Mouse (Mus musculus) kidney, embryonic 15.5 days (tissue): ENCODE measurements around the gene Cnksr1. TPM values are rescaled to one million over a fixed set of nuclear protein-coding genes. Genes with fewer than 3 reads are reported as not detected.

Experiments used
- ATAC-seq: fragments of 200-750 bp; cut with Nextera tagmentation; replicated peaks from 2 replicates; pipeline ENCODE4 v1.8.0; 2017; ENCODE audit warnings: moderate TSS enrichment; ENCODE audit not compliant: low FRiP score
- H3K27ac ChIP-seq: fragments of 300-500 bp; sonication (generic); 2 replicates; pipeline ENCODE4 v1.5.1; 2015; ENCODE audit warnings: mild to moderate bottlenecking, inconsistent platforms
- H3K27me3 ChIP-seq: fragments of 300-500 bp; sonication (generic); 2 replicates; pipeline ENCODE4 v1.6.1; 2015; ENCODE audit warnings: inconsistent platforms
- H3K36me3 ChIP-seq: fragments of 300-500 bp; sonication (generic); 2 replicates; pipeline ENCODE4 v1.6.1; 2015; ENCODE audit warnings: inconsistent platforms
- H3K4me1 ChIP-seq: fragments of 300-500 bp; sonication (generic); 2 replicates; pipeline ENCODE4 v1.6.1; 2015; ENCODE audit warnings: inconsistent platforms
- H3K4me2 ChIP-seq: fragments of 300-500 bp; sonication (generic); 2 replicates; pipeline ENCODE4 v1.6.1; 2015; ENCODE audit warnings: moderate library complexity, mild to moderate bottlenecking, inconsistent platforms
- H3K4me3 ChIP-seq: fragments of 300-500 bp; sonication (generic); replicated peaks from 2 replicates; pipeline ENCODE4 v1.5.1; 2015; ENCODE audit warnings: mild to moderate bottlenecking, inconsistent platforms
- H3K9ac ChIP-seq: fragments of 300-500 bp; sonication (generic); 2 replicates; pipeline ENCODE4 v1.6.1; 2015; ENCODE audit warnings: mild to moderate bottlenecking, inconsistent platforms
- H3K9me3 ChIP-seq: fragments of 300-500 bp; sonication (generic); replicated peaks from 2 replicates; pipeline ENCODE4 v1.6.1; 2016; ENCODE audit warnings: inconsistent platforms
- WGBS: fragments of 180-500 bp; shearing (Covaris S2); methylation state at CpG from one replicate; pipeline ENCODE4 v1.1.7; 2015; ENCODE audit warnings: mixed read lengths; 5-methylcytosine and 5-hydroxymethylcytosine counted together
- polyA plus RNA-seq: library from polyadenylated mRNA; unstranded; fragments of >200 nt; fragmentation: Nextera tagmentation; extraction: Ambion mirVana; gene quantifications from 2 replicates; pipeline ENCODE4 v1.2.1, GENCODE M21; 2015

Gene Cnksr1
- polyA plus RNA-seq, 1 experiment from 2014 or later = 8.3 TPM

DNA sequence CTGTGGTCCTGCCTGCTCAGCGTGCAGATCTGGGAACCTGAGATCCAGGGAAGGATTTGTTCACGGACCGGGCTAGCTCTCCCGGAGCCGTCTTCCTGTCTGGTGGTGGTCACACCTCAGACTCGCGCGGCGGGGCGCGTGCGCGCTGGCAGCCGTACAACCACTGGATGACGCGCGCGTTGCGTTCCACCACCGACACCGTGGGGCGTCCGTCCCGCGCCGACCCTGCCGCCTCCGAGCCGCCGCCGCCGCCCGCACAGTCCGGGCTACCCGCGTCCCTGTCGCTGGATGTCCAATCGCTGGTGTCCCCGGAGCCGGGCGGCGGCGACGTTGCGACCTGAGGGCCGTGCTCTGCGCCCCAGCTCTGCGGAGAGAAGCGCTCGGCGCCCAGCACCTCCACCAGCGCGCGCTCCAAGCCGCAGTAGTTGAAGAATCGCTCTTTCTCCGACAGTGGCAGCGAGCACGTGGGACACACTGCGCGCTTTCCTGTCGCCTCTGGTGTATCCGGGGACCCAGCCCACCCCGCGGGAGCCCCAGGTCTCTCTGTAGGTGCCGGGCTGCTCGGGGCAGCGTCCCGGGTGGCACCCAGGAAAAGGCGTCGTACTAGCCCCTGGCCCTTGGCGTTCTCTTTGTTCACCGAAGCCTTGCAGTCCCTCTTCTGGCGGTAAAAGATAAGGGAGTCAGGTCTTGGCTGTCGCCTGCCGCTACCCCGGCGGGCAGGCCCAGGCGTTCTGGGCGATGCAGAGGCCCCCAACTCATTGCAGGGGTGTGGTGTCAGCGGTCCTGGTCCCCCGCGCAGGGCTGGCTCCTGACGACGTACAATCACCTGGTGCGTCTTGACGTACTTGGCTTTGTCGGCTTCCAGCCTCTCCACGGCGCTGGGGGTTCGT lies 13.3 kb upstream of the Cnksr1 start:
- peaks cover 87% of the 10 kb centered on the region for H3K27me3 ChIP-seq

GRCm38 (mm10) chr4:134250930-134251240 lies 12.7 kb upstream of the Cnksr1 start:
- Histone ChIP-seq H3K27ac (no peak overlapping the region), H3K9me3 (no peaks in the 10 kb centered on the region), H3K4me2 (peak overlapping the region; percentile 86), H3K4me1 (peaks cover 70% of the 10 kb centered on the region), H3K36me3 (no peaks in the 10 kb centered on the region), H3K9ac (peak overlapping the region; percentile 51), H3K4me3 (peak overlapping the region; percentile 47), H3K27me3 (peaks cover 91% of the 10 kb centered on the region)
- ATAC-seq = no peak
- 11% methylated on average over 10 of the region's 10 CpGs for WGBS

More for the DNA sequence above, 13.3 kb upstream of the Cnksr1 start:
- under 1% methylated on average over 90 of the region's 91 CpGs for WGBS
- no peaks in the 10 kb centered on the region for H3K36me3 ChIP-seq
- H3K4me1 ChIP-seq = peaks cover 71% of the 10 kb centered on the region
- H3K4me3 ChIP-seq = peak overlapping the region; percentile 47
- no peak for ATAC-seq
- H3K27ac ChIP-seq = no peak overlapping the region
- H3K4me2 ChIP-seq = peak overlapping the region; percentile 86
- peak overlapping the region; percentile 51 for H3K9ac ChIP-seq
- no peaks in the 10 kb centered on the region for H3K9me3 ChIP-seq

DNA sequence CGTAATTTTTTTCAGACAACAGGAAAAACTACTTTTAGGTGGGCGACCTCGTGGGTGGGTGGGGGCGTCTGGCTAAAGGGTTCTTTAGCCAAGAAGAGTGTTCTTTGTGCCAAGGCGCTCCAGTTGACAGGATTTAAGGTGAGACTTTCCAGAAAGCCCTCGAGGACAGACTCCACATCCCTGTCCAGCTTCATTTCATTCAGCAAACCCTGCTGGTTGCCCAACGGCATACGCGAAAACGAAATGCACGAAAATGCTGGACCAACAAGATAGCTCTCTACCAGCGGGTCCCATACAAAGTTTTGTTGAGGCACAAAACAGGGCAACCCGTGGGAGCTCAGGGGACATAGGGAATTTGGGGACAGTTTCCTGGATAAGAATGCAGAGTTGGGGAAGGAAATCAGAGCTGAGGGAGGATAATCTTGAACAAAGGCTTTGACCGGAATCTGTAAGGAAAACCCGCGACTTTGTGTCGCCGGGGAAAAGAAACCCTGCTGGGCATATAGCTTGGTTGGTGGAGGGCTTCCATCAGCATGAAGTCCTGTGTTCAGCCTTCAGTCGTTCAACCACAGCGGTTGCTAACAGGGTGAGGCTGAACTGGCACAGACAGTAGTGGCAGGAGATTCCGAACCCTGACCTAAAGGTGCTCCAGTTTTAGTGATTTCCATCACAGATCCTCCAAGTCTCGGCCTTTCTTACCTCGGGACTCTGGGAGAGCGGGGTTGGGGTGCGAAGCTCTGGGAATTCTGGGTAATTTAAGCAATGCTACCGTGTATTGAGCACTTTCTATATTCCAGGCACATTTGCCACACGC lies 12.1 kb upstream of the Cnksr1 start:
- no peaks in the 10 kb centered on the region for H3K9me3 ChIP-seq
- H3K4me2 ChIP-seq = peak overlapping the region; percentile 86
- peaks cover 91% of the 10 kb centered on the region for H3K27me3 ChIP-seq
- H3K4me3 ChIP-seq = peak overlapping the region; percentile 47
- no peak overlapping the region for H3K9ac ChIP-seq
- 13% methylated on average over 27 of the region's 27 CpGs for WGBS
- ATAC-seq = no peak
- no peaks in the 10 kb centered on the region for H3K36me3 ChIP-seq
- H3K27ac ChIP-seq = no peak overlapping the region
- H3K4me1 ChIP-seq = peaks cover 70% of the 10 kb centered on the region

DNA sequence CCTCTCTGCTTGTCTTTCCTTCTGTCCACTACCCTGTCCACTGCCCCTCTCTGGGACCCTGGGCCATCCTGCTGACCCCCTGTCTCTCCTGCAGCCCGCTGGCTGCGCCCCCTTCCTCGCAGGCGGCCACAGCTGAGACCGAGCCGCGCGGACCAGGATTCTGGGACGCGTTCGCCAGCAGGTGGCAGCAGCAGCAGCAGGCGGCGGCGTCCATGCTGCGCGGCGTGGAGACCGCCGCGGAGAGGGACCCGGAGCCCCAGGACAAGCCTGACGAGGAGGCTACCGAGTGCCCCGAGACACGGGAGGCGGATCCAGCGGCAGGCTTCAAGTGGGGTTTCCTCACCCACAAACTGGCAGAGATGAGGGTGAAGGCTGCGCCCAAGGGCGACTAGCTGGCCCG lies 11.5 kb upstream of the Cnksr1 start:
- Histone ChIP-seq H3K4me2 (peak overlapping the region; percentile 86), H3K9me3 (no peaks in the 10 kb centered on the region), H3K36me3 (no peaks in the 10 kb centered on the region), H3K27ac (no peak overlapping the region), H3K9ac (no peak overlapping the region), H3K4me1 (peaks cover 67% of the 10 kb centered on the region), H3K4me3 (peak overlapping the region; percentile 47), H3K27me3 (peaks cover 85% of the 10 kb centered on the region)
- WGBS = 1% methylated on average over 30 of the region's 30 CpGs
- ATAC-seq = peak; percentile 25; the same call in 1 of the 2 replicates

GRCm38 (mm10) chr4:134246719-134247258 lies 8.6 kb upstream of the Cnksr1 start, which contains the start of gene Gm30191:
TSS of gene Gm30191 (plus strand) at chr4:134246935.
- H3K9me3 ChIP-seq = no peaks in the 10 kb centered on the region
- no peak for ATAC-seq
- H3K4me3 ChIP-seq = peak within 1 kb of the TSS; percentile 61
- 77% methylated on average over 7 of the region's 7 CpGs for WGBS
- peaks cover 56% of the 10 kb centered on the region for H3K27me3 ChIP-seq
- peaks cover 49% of the 10 kb centered on the region for H3K4me1 ChIP-seq
- no peak within 1 kb of the TSS for H3K27ac ChIP-seq
- H3K36me3 ChIP-seq = peaks cover 7% of the 10 kb centered on the region; the same call in 1 of the 2 replicates
- H3K4me2 ChIP-seq = peak within 1 kb of the TSS; percentile 79
- H3K9ac ChIP-seq = no peak within 1 kb of the TSS

GRCm38 (mm10) chr4:134246256-134246655 lies 8.1 kb upstream of the Cnksr1 start:
- no peak for ATAC-seq
- WGBS = 48% methylated on average over 4 of the region's 4 CpGs
- no peak overlapping the region for H3K27ac ChIP-seq
- 0 out of 2 replicates have a peak overlapping the region, but pooled peaks have one; percentile 79 for H3K4me2 ChIP-seq
- peaks cover 44% of the 10 kb centered on the region for H3K4me1 ChIP-seq
- H3K9me3 ChIP-seq = no peaks in the 10 kb centered on the region
- peak overlapping the region; percentile 61; the same call in 1 of the 2 replicates for H3K4me3 ChIP-seq
- no peak overlapping the region for H3K9ac ChIP-seq
- peaks cover 7% of the 10 kb centered on the region; the same call in 1 of the 2 replicates for H3K36me3 ChIP-seq
- H3K27me3 ChIP-seq = peaks cover 51% of the 10 kb centered on the region

- H3K4me2 ChIP-seq = peak within 1 kb of the TSS; percentile 79
- H3K9me3 ChIP-seq = no peaks in the 10 kb centered on the region
- ATAC-seq = peak; percentile 77
- H3K4me3 ChIP-seq = peak within 1 kb of the TSS; percentile 61
- peaks cover 7% of the 10 kb centered on the region; the same call in 1 of the 2 replicates for H3K36me3 ChIP-seq
- peak within 1 kb of the TSS; percentile 63 for H3K9ac ChIP-seq
- peaks cover 41% of the 10 kb centered on the region for H3K27me3 ChIP-seq
- no peak within 1 kb of the TSS for H3K27ac ChIP-seq
- WGBS = under 1% methylated on average over 60 of the region's 60 CpGs
- peaks cover 34% of the 10 kb centered on the region for H3K4me1 ChIP-seq
Measured at GRCm38 (mm10) chr4:134245148-134245843, 7.1 kb upstream of the Cnksr1 start, which contains the start of gene Zfp593. TSS of gene Zfp593 (minus strand) at chr4:134245592.

DNA sequence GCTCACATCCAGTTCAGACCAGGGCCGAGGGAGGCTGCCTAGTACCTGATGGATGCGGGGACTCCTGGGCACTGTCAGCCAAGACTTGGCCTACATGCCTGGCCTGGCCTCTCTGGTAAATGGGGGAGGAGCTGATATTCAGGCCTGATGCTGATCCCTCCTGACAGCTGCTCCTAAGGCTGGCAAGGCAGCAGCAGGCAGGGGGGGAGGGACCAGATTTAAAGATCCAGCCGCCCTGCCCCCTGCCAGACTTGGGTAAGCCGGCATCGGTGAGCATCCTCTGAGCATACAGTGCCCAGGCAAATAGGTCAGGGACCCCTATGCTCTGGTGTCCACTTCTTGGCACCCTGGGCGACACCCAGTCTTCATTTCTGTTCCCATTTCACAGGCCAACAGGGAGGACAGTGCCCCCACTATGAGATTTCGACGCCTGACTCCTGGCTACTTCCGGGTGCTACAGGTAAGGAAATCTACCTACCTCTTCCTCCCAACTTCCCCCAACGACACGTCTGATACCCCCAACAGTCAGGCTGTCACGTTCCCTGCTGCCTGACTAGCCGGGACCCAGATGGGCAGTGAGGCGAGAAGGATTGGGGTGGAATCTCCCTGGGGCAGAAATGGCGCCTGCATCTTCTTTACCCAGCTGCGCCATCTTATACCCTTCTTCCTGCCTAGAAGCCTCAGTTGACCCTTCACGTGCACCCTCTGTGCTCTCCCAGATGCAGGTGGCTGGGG lies 5.5 kb upstream of the Cnksr1 start, which contains the start of gene E130218I03Rik:
TSS of gene E130218I03Rik (plus strand) at position 147 of the 735 bp plus-strand sequence.
- ATAC-seq = no peak
- H3K4me2 ChIP-seq = peak within 1 kb of the TSS; percentile 79
- peaks cover 7% of the 10 kb centered on the region; the same call in 1 of the 2 replicates for H3K36me3 ChIP-seq
- no peaks in the 10 kb centered on the region for H3K9me3 ChIP-seq
- peaks cover 27% of the 10 kb centered on the region for H3K4me1 ChIP-seq
- 90% methylated on average over 17 of the region's 17 CpGs for WGBS
- H3K9ac ChIP-seq = 0 out of 2 replicates have a peak within 1 kb of the TSS, but pooled peaks have one; percentile 63
- H3K27me3 ChIP-seq = peaks cover 28% of the 10 kb centered on the region
- H3K27ac ChIP-seq = no peak within 1 kb of the TSS
- peak within 1 kb of the TSS; percentile 61 for H3K4me3 ChIP-seq

GRCm38 (mm10) chr4:134238686-134239085 lies 487 bp upstream of the Cnksr1 start:
- peaks cover 12% of the 10 kb centered on the region for H3K27me3 ChIP-seq
- peaks cover 24% of the 10 kb centered on the region for H3K4me1 ChIP-seq
- H3K9ac ChIP-seq = peak overlapping the region; percentile 27; the same call in 1 of the 2 replicates
- H3K9me3 ChIP-seq = no peaks in the 10 kb centered on the region
- peaks cover 4% of the 10 kb centered on the region; the same call in 1 of the 2 replicates for H3K36me3 ChIP-seq
- H3K27ac ChIP-seq = no peak overlapping the region
- H3K4me3 ChIP-seq = peak overlapping the region; percentile 43
- no peak for ATAC-seq
- WGBS = 11% methylated on average over 10 of the region's 10 CpGs
- peak overlapping the region; percentile 64 for H3K4me2 ChIP-seq

DNA sequence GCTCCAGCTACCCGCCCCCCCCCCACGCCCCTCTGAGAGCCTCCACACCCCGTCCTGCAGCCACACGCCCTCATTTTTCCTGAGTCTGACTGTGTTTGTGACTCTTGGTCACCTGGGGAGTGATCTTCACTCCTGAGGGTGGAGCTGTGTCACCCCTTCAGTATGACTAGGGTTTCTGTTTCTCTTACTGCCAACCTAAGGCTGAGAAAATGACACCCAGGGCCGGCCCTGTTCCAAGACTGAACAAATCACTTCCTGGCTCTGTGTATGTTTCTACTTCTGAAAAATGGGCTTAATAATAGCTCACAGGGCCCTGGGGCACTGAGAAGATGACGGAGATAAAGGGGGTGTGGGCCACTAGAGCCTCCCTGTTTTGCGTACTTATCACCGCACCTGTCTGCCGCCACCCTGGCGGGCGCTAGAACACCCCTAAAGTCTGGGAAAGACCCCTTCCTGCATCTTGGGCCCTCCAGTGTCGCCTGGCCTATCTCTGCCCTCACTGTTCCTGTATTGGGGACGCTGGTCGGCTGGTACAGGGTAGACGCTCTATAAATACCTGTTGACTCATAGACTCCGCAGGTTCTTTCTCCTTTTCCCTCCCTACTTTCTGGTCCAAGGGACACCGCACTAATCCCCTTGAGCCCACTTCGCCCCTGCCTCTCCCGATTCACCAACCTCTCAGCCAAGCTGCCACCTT lies 469 bp downstream of the Cnksr1 start:
- Histone ChIP-seq H3K9ac (peak overlapping the region; percentile 27; the same call in 1 of the 2 replicates), H3K27ac (peak overlapping the region; percentile 66), H3K4me3 (peak overlapping the region; percentile 43)

More for the DNA sequence above, 469 bp downstream of the Cnksr1 start:
- Histone ChIP-seq H3K4me2 (peak overlapping the region; percentile 64), H3K9me3 (no peaks in the 10 kb centered on the region), H3K27me3 (peaks cover 12% of the 10 kb centered on the region), H3K36me3 (no peaks in the 10 kb centered on the region), H3K4me1 (peaks cover 23% of the 10 kb centered on the region)
- peak; percentile 44 for ATAC-seq
- WGBS = 27% methylated on average over 19 of the region's 19 CpGs
